Mouse (Mus musculus): ENCODE data around the gene Trip10. TPM values are rescaled to one million over a fixed set of nuclear protein-coding genes. Genes with fewer than 3 reads are reported as not detected.

The Trip10 gene
- polyA plus RNA-seq, 3 experiments from 2014 or later = 1.0 to 4.4 (median 3.6) TPM

- no peak for ATAC-seq
Measured at GRCm38 (mm10) chr17:57235803-57236202, 13.5 kb upstream of the Trip10 start.

- ATAC-seq = no peak
Measured at GRCm38 (mm10) chr17:57237181-57237580, 12.1 kb upstream of the Trip10 start.

GRCm38 (mm10) chr17:57243650-57244370, 5.4 kb upstream of the Trip10 start:
- no peak for ATAC-seq

- ATAC-seq = no peak
Measured at GRCm38 (mm10) chr17:57245311-57245929, 3.8 kb upstream of the Trip10 start.

GRCm38 (mm10) chr17:57246663-57247392, 2.4 kb upstream of the Trip10 start:
- no peak for ATAC-seq

- ATAC-seq = peak; percentile 86
Measured at GRCm38 (mm10) chr17:57247393-57248200, 1.7 kb upstream of the Trip10 start.

- peak; percentile 64 for ATAC-seq
Measured at GRCm38 (mm10) chr17:57248201-57248699, 1.0 kb upstream of the Trip10 start, which contains the start of gene Gpr108. Gpr108 (minus strand) TSS chr17:57248446.

- ATAC-seq = no peak
Measured at GRCm38 (mm10) chr17:57248771-57249170, 484 bp upstream of the Trip10 start.

GRCm38 (mm10) chr17:57250461-57251160, 1.4 kb downstream of the Trip10 start:
- ATAC-seq = no peak

GRCm38 (mm10) chr17:57251431-57251830, 2.2 kb downstream of the Trip10 start:
- ATAC-seq = no peak

GRCm38 (mm10) chr17:57253306-57253705, 4.1 kb downstream of the Trip10 start:
- no peak for ATAC-seq

- no peak for ATAC-seq
Measured at GRCm38 (mm10) chr17:57255354-57255753, 6.1 kb downstream of the Trip10 start.

- ATAC-seq = no peak
Measured at GRCm38 (mm10) chr17:57256921-57257485, 7.7 kb downstream of the Trip10 start.

GRCm38 (mm10) chr17:57258191-57258590, 8.9 kb downstream of the Trip10 start:
- ATAC-seq = no peak

- ATAC-seq = no peak
Measured at GRCm38 (mm10) chr17:57259742-57260141, 10.5 kb downstream of the Trip10 start.

- no peak for ATAC-seq
Measured at GRCm38 (mm10) chr17:57260351-57260750, 11.1 kb downstream of the Trip10 start.

- ATAC-seq = no peak
Measured at GRCm38 (mm10) chr17:57261286-57261685, 12.0 kb downstream of the Trip10 start.

GRCm38 (mm10) chr17:57261796-57262195, 12.5 kb downstream of the Trip10 start:
- ATAC-seq = no peak

- no peak for ATAC-seq
Measured at GRCm38 (mm10) chr17:57262901-57263550, 13.8 kb downstream of the Trip10 start.

- peak; percentile 41 for ATAC-seq
Measured at GRCm38 (mm10) chr17:57264164-57264563, 14.9 kb downstream of the Trip10 start.

All from inflammation-experienced regulatory T-cells, adult 6 months (primary cell).